ENCODE assay signal across 10 mouse cellular contexts in the genomic region with DNA sequence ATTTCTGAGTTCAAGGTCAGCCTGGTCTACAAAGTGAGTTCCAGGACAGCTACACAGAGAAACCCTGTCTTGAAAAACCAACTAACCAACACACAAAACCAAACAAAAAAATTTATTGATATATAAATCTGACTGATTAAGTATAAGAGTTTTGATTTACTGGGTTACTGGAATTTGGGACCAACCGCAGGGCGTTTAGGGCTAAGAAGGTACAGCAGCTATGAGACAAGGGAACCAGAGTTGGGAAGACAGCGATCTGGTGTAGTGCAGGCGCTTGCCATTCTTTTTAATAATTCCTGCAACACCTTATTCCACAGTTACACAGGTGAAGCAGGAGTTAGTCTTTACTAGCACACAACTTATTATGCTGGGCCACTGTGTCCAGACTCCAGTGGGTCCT. TPM values are rescaled to one million over a fixed set of nuclear protein-coding genes. Genes with fewer than 3 reads are reported as not detected.
DNase-seq lines count a peak whose midpoint lies in the region; ATAC-seq lines count a peak whose summit lies in the region.
"Not testable (repeated sequence)": the region's sequence is repeated elsewhere in the genome, so short reads cannot be mapped to it uniquely, and the experiment has no call there.
"Had no signal": no experiment of that assay in that cellular context is flagged by ENCODE, and none has a peak within 500 bp of the region (broad histone marks: within the 10 kb centered on the region; RNA-seq: fewer than 3 reads in every experiment).

No protein-coding gene starts in this region.

- not testable (repeated sequence) for H3K36me3 ChIP-seq in intestine, embryonic 14.5 days (ENCODE audit: control insufficient read depth, insufficient read depth, low read length)

- H3K9ac ChIP-seq in intestine, embryonic 14.5 days (ENCODE audit: low read length), result not testable (repeated sequence)

- DNase-seq in heart, adult 11 months, result peak; percentile 77
- DNase-seq in intestine, embryonic 14.5 days (ENCODE audit: low spot score), result peak; percentile 38

- not testable (repeated sequence) for H3K27ac ChIP-seq in intestine, embryonic 14.5 days (ENCODE audit: low read depth)

- whole genome bisulfite sequencing in intestine, embryonic 14.5 days, result 86% methylated on average over 4 of the region's 4 CpGs

- not testable (repeated sequence) for H3K4me3 ChIP-seq in intestine, embryonic 14.5 days (ENCODE audit: low read depth, low read length)

- not testable (repeated sequence) for H3K27me3 ChIP-seq in intestine, embryonic 14.5 days (replicated peaks; ENCODE audit: control insufficient read depth, insufficient read depth, low read length)

- not testable (repeated sequence) for H3K4me1 ChIP-seq in intestine, embryonic 14.5 days (replicated peaks; ENCODE audit: control insufficient read depth, insufficient read depth, low read length)

- not testable (repeated sequence) for H3K9me3 ChIP-seq in intestine, embryonic 14.5 days (ENCODE audit: control insufficient read depth, low read length)

- ATAC-seq in intestine, embryonic 14.5 days (replicated peaks; ENCODE audit: low FRiP score, low TSS enrichment, low read depth), result not testable (repeated sequence)

- not testable (repeated sequence) for H3K4me2 ChIP-seq in intestine, embryonic 14.5 days (ENCODE audit: low read length)

RNA-seq across cellular contexts. Expression of gene Smok2a, which starts 19.4 kb away (rescaled TPM):
- not detected in 2 replicates for polyA plus RNA-seq in intestine, embryonic 14.5 days (2014; fragmentation: Nextera tagmentation; extraction: Ambion mirVana)
- polyA plus RNA-seq: activated CD4-positive, CD25-positive, alpha-beta regulatory T cell, adult 4 months; adrenal gland, adult 2 months; brain, embryonic 14.5 days; C2C12; CD4-positive, CD25-positive, alpha-beta regulatory T cell, adult 4 months; cerebellum, adult 2 months; G1E; Patski had no signal

RNA-seq across cellular contexts. Expression of gene Smok2b, which starts 28.5 kb away (rescaled TPM):
- not detected in 2 replicates for polyA plus RNA-seq in intestine, embryonic 14.5 days (2014; fragmentation: Nextera tagmentation; extraction: Ambion mirVana)
- polyA plus RNA-seq: adrenal gland, adult 2 months; brain, embryonic 14.5 days; C2C12; CD4-positive, CD25-positive, alpha-beta regulatory T cell, adult 4 months; cerebellum, adult 2 months; G1E; Patski had no signal
